Mouse (Mus musculus): ENCODE measurements at regions not wholly inside any gene's neighbourhood (a gene's known extent, or its start where the extent isn't known, plus 50 kb on each side); places are given as distances from the start of the nearest gene placed in this dataset.

- Histone ChIP-seq H3K36me3 (no peaks in the 10 kb centered on the region), H3K4me3 (no peak overlapping the region), H3K27ac (replicated peaks) (peak overlapping the region; percentile 55), H3K9ac (replicated peaks) (no peak overlapping the region), H3K9me3 (no peaks in the 10 kb centered on the region; the same call in 1 of the 2 replicates), H3K4me1 (peaks cover 22% of the 10 kb centered on the region), H3K4me2 (replicated peaks) (no peak overlapping the region), H3K27me3 (no peaks in the 10 kb centered on the region; the same call in 1 of the 2 replicates)
- ATAC-seq (ENCODE audit: low FRiP score, low read depth), result peak; percentile 81
- 36% methylated on average over 8 of the region's 8 CpGs for WGBS
These were observed 102.4 kb upstream of the Ranbp3l start for GRCm38 (mm10) chr15:8865089-8865933.

DNA sequence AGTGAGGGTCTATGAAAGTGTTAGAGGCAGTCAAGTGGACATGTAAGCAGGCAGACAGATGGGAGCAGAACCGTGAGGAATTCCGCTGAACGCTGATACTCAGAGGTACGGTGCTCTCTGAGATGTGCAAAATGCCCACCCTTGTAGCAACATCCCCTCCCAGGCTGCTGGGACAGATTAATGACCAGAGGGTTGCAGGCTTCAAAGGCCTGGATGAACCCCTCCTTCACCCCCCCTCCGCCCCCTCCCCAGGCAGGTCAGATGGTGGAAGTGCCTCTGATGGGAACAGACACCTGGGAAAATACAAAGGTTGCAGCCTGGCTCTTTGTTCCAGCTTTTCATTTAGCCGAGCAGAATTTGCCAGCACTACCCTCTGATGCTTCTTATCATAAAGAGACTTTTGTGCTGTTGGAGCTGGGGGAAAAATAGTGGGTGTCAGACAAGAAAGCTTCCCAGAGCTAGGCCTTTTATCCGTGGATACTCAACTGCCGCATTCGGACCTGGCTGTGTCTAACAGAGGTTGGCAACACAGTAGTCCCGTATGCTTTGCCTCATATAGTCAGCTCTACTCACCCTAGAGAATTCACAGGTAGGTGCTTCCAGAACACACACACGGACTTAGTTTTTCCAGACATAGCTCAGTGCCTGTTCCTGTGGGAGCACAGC lies 111.2 kb upstream of the Ranbp3l start:
- Histone ChIP-seq H3K36me3 (no peaks in the 10 kb centered on the region), H3K9ac (replicated peaks) (no peak overlapping the region), H3K4me1 (0 out of 2 replicates have a peak, but pooled peaks cover 4% of the 10 kb centered on the region), H3K27me3 (no peaks in the 10 kb centered on the region), H3K4me3 (no peak overlapping the region), H3K9me3 (no peaks in the 10 kb centered on the region), H3K4me2 (replicated peaks) (no peak overlapping the region), H3K27ac (replicated peaks) (no peak overlapping the region)
- WGBS, result 66% methylated on average over 11 of the region's 11 CpGs
- ATAC-seq (ENCODE audit: low FRiP score, low read depth), result 0 out of 2 replicates have a peak, but pooled peaks have one; percentile 9

DNA sequence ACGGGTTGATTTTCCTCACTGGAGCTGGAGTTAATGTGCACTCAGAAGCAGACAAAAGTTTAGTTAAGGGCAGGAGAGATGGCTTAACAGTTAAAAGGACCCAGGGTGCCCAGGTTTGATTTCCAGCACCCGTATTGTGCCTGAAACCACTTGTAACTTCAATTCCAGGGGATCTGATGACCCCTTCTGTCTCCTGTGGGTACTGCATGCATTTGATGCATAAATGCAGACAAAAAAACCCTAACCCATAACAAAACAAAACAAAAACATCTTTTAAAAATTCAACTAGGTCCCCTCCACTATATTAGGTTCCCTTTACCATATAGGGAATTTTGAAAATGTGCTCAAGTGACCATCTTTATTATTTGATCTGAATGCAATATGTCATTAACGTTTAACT lies 112.2 kb upstream of the Ranbp3l start:
- Histone ChIP-seq H3K9ac (replicated peaks) (no peak overlapping the region), H3K9me3 (no peaks in the 10 kb centered on the region), H3K4me1 (0 out of 2 replicates have a peak, but pooled peaks cover 4% of the 10 kb centered on the region), H3K36me3 (no peaks in the 10 kb centered on the region), H3K4me3 (no peak overlapping the region), H3K27ac (replicated peaks) (no peak overlapping the region), H3K27me3 (no peaks in the 10 kb centered on the region), H3K4me2 (replicated peaks) (no peak overlapping the region)
- WGBS, result 90% methylated on average over 3 of the region's 3 CpGs
- no peak for ATAC-seq (ENCODE audit: low FRiP score, low read depth)

- H3K9me3 ChIP-seq, result no peaks in the 10 kb centered on the region
These were observed 113.4 kb upstream of the Ranbp3l start for GRCm38 (mm10) chr15:8854336-8854735.

DNA sequence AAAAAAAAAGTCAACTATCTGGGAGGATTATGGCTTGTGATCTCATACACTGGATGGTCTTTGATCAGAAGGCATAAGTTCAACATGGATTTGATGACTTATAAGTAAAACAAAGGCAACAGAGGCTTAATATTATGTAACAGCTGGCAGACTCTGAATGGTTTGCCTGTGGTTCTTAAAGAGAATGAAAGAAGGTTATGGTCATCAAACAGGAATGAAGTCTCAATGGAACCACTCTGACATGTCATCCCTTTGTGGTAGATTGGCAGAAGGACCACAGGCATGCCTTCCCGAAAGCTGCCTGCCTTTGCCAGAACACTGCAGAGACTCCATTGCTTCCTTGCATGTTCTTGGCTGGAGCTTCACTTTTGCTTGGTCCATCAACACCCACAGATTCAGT lies 116.8 kb upstream of the Ranbp3l start:
- no peak overlapping the region for H3K27ac ChIP-seq (replicated peaks)
- no peaks in the 10 kb centered on the region for H3K36me3 ChIP-seq
- no peak overlapping the region for H3K4me2 ChIP-seq (replicated peaks)
- H3K9ac ChIP-seq (replicated peaks), result no peak overlapping the region
- no peaks in the 10 kb centered on the region for H3K27me3 ChIP-seq
- H3K4me3 ChIP-seq, result no peak overlapping the region
- H3K9me3 ChIP-seq, result no peaks in the 10 kb centered on the region
- no peaks in the 10 kb centered on the region for H3K4me1 ChIP-seq
- ATAC-seq (ENCODE audit: low FRiP score, low read depth), result no peak
- 100% methylated on average over 1 of the region's 1 CpGs for WGBS

More at GRCm38 (mm10) chr15:8854336-8854735, 113.4 kb upstream of the Ranbp3l start:
- 0 out of 2 replicates have a peak, but pooled peaks cover 4% of the 10 kb centered on the region for H3K4me1 ChIP-seq
- no peak overlapping the region for H3K4me2 ChIP-seq (replicated peaks)
- no peak overlapping the region for H3K4me3 ChIP-seq
- no peak overlapping the region for H3K9ac ChIP-seq (replicated peaks)
- no peaks in the 10 kb centered on the region for H3K27me3 ChIP-seq
- no peak overlapping the region for H3K27ac ChIP-seq (replicated peaks)
- H3K36me3 ChIP-seq, result no peaks in the 10 kb centered on the region
- no peak for ATAC-seq (ENCODE audit: low FRiP score, low read depth)
- 81% methylated on average over 7 of the region's 7 CpGs for WGBS

GRCm38 (mm10) chr15:8849413-8849812 lies 118.3 kb upstream of the Ranbp3l start:
- Histone ChIP-seq H3K27me3 (no peaks in the 10 kb centered on the region), H3K4me2 (replicated peaks) (no peak overlapping the region), H3K9ac (replicated peaks) (no peak overlapping the region), H3K4me3 (no peak overlapping the region), H3K9me3 (no peaks in the 10 kb centered on the region), H3K4me1 (no peaks in the 10 kb centered on the region), H3K27ac (replicated peaks) (no peak overlapping the region), H3K36me3 (no peaks in the 10 kb centered on the region)
- no peak for ATAC-seq (ENCODE audit: low FRiP score, low read depth)
- 72% methylated on average over 5 of the region's 5 CpGs for WGBS

- no peak overlapping the region for H3K4me2 ChIP-seq (replicated peaks)
- no peak overlapping the region for H3K9ac ChIP-seq (replicated peaks)
- H3K27ac ChIP-seq (replicated peaks), result no peak overlapping the region
- H3K27me3 ChIP-seq, result no peaks in the 10 kb centered on the region
- 47% methylated on average over 9 of the region's 9 CpGs for WGBS
- no peak for ATAC-seq (ENCODE audit: low FRiP score, low read depth)
- no peaks in the 10 kb centered on the region for H3K36me3 ChIP-seq
- H3K9me3 ChIP-seq, result no peaks in the 10 kb centered on the region
- no peak overlapping the region for H3K4me3 ChIP-seq
- H3K4me1 ChIP-seq, result no peaks in the 10 kb centered on the region
These were observed 125.6 kb upstream of the Ranbp3l start for GRCm38 (mm10) chr15:8842129-8842528.

GRCm38 (mm10) chr15:8839462-8839861 lies 128.3 kb upstream of the Ranbp3l start:
- Histone ChIP-seq H3K4me1 (no peaks in the 10 kb centered on the region), H3K27ac (replicated peaks) (no peak overlapping the region), H3K9ac (replicated peaks) (no peak overlapping the region), H3K4me3 (no peak overlapping the region), H3K4me2 (replicated peaks) (no peak overlapping the region), H3K36me3 (no peaks in the 10 kb centered on the region), H3K9me3 (no peaks in the 10 kb centered on the region), H3K27me3 (no peaks in the 10 kb centered on the region)
- peak; percentile 6; the same call in 1 of the 2 replicates for ATAC-seq (ENCODE audit: low FRiP score, low read depth)
- 82% methylated on average over 1 of the region's 1 CpGs for WGBS

- Histone ChIP-seq H3K4me3 (no peak overlapping the region), H3K27ac (replicated peaks) (no peak overlapping the region), H3K4me1 (0 out of 2 replicates have a peak, but pooled peaks cover 8% of the 10 kb centered on the region), H3K36me3 (no peaks in the 10 kb centered on the region), H3K27me3 (no peaks in the 10 kb centered on the region), H3K9me3 (no peaks in the 10 kb centered on the region), H3K4me2 (replicated peaks) (no peak overlapping the region), H3K9ac (replicated peaks) (no peak overlapping the region)
- 78% methylated on average over 4 of the region's 4 CpGs for WGBS
- no peak for ATAC-seq (ENCODE audit: low FRiP score, low read depth)
These were observed 123.6 kb upstream of the Slc1a3 start for GRCm38 (mm10) chr15:8834151-8834550.

- Histone ChIP-seq H3K4me3 (no peak overlapping the region), H3K4me1 (0 out of 2 replicates have a peak, but pooled peaks cover 8% of the 10 kb centered on the region), H3K9me3 (no peaks in the 10 kb centered on the region), H3K27ac (replicated peaks) (no peak overlapping the region), H3K4me2 (replicated peaks) (no peak overlapping the region), H3K27me3 (no peaks in the 10 kb centered on the region), H3K36me3 (no peaks in the 10 kb centered on the region), H3K9ac (replicated peaks) (no peak overlapping the region)
- WGBS, result 73% methylated on average over 1 of the region's 1 CpGs
- no peak for ATAC-seq (ENCODE audit: low FRiP score, low read depth)
These were observed 122.4 kb upstream of the Slc1a3 start for GRCm38 (mm10) chr15:8832970-8833369.

- Histone ChIP-seq H3K4me3 (no peak overlapping the region), H3K27me3 (no peaks in the 10 kb centered on the region), H3K36me3 (no peaks in the 10 kb centered on the region), H3K27ac (replicated peaks) (no peak overlapping the region), H3K9ac (replicated peaks) (no peak overlapping the region), H3K4me1 (0 out of 2 replicates have a peak, but pooled peaks cover 8% of the 10 kb centered on the region), H3K9me3 (no peaks in the 10 kb centered on the region), H3K4me2 (replicated peaks) (no peak overlapping the region)
- WGBS, result 33% methylated on average over 13 of the region's 13 CpGs
- no peak for ATAC-seq (ENCODE audit: low FRiP score, low read depth)
These were observed 121.4 kb upstream of the Slc1a3 start for GRCm38 (mm10) chr15:8831720-8832620.

Data from midbrain, embryonic 12.5 days (tissue).